Mouse (Mus musculus) CH12F3 (cell line): Measurements from ENCODE around the gene Mrpl46.

Experiments
- in situ Hi-C: fragments of 300-500 bp; cut with MboI; formaldehyde crosslinking; loops from 2 replicates; pipeline ENCODE4 v1.14.3; 2020; ENCODE audit warnings: low sequenced_read_pairs

Mrpl46 gene

DNA sequence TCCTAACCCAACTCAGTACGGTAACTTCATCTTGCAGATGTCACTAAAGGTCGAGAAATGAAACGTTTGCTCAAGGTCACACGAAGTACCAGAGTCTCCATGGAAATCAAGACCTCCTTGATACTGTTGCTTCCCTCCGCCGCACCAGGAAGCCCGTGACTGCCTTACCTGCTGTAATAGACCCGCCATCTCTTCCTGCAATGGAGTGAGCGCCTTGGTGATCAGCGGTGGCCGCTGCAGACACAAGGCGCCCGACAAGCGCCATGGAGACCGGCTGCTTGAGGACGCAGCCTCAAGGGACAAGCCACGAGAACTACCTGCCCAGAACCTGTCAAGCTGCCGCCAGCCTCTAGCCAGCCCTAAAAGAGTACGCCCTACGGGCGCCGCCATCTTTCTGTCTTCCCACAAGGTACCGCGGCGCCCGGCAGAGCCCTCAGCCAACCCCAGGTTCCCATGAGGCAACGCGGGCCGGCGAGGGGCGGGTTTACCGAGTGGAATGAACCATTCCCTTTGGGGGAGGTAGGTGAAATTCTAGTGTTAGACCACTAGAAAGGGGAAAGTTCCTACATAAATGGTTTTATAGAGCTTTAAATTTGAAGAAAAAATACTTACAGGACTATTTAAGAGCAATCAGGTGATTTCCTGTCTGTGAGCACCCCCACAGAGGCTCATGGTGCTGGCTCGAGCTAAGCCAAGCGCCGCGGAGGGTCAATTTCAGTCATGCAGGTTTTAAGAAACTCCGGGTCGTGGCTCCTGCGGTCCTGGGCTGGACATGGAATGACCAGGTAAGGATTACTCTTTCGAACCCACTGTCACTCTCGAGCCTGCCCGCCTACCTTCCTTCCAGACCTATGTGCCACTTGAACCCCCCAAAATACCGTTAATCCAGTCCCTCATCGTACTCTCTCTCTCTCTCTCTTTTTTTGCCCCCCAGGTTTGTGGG is at the start of gene Mrpl46, which contains the start of gene Mrps11:
Mrpl46 (minus strand) TSS at position 893 of the 943 bp plus-strand sequence.
Mrps11 (plus strand) TSS at position 481 of the 943 bp plus-strand sequence.
- in situ Hi-C loops: loop anchor here (25.0 kb wide), 1 partner anchor 579 kb away; no protein-coding TSS in a partner anchor

DNA sequence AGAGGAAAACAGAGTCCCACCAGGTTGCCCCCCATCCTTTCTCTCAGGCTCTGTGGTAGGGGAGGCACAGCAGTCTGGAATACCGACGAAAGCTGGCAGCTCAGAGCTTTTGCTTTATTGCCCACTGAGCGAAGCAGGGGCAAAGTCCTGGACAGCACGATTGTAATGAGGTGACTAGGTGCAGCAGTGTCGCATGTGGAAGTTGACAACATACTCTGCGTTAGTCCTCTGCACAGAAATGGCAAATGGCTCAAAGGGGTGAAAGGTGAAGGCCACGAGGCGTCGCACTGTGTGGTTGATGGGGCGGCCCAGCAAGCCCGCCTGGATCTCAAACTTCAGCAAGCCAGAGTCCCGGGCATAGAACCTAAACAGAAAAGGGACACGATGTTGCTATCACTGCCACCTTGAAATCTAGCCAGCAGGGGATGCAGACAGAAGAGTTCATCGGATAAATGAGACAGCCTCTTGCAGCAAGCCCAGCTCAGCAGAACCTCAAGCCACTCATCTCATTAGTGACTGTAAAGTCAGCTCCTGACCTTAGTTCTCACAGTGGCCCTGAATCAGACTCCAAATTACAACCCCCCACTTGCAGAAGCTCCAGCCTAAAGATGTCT is 44.5 kb upstream of the Mrpl46 start:
- in situ Hi-C loops: no loop called here

- in situ Hi-C loops: no loop called here
Observed at GRCm38 (mm10) chr7:78826682-78827385, 43.5 kb upstream of the Mrpl46 start.

DNA sequence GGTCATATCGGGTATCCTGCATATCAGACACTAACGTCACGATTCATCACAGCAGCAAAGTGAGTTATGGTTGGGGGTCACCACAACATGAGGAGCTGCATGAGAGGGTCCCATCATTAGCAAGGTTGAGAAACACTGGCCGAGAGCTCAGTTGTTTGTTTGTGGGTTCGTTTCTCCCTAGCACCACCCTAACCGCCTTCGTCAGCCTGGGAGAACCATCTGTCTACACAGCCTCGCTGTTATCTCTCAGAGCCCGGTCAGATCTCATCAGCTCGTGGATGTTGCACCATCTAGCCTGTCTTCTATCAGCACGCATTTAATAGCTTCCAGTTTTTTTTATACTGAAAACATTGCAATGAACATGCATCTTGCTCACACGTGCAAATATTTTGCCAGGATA is 35.0 kb upstream of the Mrpl46 start:
- in situ Hi-C loops: no loop called here

GRCm38 (mm10) chr7:78814766-78815165 is 31.4 kb upstream of the Mrpl46 start:
- in situ Hi-C loops: no loop called here

GRCm38 (mm10) chr7:78813791-78814190 is 30.5 kb upstream of the Mrpl46 start:
- in situ Hi-C loops: no loop called here

- in situ Hi-C loops: no loop called here
Observed at GRCm38 (mm10) chr7:78807192-78807591, 23.9 kb upstream of the Mrpl46 start.

GRCm38 (mm10) chr7:78803841-78804240 is 20.5 kb upstream of the Mrpl46 start:
- in situ Hi-C loops: no loop called here

DNA sequence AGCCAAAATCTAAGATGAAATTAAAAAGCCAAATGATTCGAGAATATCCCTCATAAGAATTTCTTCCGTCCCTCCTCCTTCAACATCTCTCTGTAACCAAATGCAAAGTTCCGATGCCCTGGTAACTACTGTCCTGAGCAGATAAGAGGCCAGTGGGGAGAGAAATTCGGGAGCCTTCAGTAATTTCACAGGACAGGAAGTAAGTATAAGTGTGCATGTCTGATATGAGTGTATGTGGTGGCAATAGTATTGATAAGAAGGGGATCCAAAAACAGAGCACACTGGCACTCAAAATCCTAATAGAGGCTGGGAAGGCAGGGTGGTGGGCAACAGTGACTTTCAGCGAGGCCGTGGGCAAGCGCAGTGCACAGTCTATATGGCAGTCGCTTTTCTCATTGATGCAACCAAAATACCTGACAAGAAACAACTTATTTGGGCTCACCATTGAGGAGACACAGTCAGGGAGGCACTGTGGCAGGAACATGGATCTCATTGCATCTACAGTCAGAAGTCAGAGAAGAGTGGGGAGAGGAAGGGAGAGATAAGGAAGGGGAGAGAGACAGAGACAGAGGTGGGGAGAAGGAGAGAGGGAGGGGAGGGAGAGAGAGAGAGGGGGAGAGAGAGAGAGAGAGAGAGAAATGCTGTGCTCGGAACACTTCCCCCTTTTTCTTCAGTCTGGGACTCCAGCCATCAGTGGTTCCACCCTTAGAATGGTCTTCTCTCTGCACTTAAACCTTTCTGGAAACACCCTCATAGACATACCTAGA is 16.6 kb upstream of the Mrpl46 start:
- in situ Hi-C loops: loop anchor here (25.0 kb wide), 1 partner anchor 562 kb away; no protein-coding TSS in a partner anchor

DNA sequence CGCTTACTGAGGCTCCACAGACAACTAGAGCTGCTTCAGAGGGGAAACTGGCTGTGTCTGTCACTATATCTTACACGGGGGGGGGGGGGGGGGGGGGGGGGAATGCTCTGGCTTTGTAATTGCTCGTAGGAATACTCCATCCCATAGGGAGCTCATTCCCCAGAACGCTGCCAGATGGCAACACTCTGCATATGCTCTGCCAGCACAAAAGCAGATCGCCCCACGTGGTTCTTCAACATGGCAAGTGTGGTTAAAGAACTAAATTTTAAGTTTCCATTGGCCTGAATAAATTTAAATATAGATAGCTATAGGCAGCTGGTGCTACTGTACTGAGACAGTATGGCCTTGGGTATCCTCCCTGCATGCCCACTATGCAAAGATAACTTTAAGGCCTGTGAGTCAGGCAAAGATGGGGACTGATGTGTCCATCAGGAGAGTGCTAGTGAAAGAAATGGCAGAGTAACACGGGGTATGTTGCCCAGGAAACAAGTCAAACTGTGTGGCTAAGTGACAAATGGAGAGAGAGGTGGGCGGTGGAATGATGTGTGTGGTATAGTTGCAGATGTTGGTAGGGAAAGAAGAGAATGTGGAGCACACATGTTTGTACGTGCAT is 14.6 kb upstream of the Mrpl46 start:
- in situ Hi-C loops: loop anchor here (25.0 kb wide), 1 partner anchor 564 kb away; no protein-coding TSS in a partner anchor

DNA sequence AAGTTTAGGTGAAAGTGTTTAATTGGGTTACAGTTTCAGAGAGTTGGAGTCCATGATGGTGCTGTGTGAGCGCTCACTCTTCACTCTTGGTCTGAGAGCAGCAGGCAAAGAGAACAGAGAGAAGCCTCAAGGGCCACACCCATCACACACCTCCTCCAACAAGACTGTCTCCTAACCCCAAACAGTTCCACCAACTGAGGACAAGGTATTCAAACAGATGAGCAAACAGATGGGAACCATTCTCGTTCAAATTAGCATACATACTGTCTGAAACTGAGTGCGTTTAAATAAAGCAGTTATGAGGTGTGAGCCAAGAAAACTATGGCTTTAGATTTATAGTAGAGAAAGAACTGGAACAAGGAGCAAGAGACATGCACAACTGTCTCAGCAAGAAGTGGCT is 13.3 kb upstream of the Mrpl46 start:
- in situ Hi-C loops: loop anchor here (25.0 kb wide), 1 partner anchor 566 kb away; no protein-coding TSS in a partner anchor

DNA sequence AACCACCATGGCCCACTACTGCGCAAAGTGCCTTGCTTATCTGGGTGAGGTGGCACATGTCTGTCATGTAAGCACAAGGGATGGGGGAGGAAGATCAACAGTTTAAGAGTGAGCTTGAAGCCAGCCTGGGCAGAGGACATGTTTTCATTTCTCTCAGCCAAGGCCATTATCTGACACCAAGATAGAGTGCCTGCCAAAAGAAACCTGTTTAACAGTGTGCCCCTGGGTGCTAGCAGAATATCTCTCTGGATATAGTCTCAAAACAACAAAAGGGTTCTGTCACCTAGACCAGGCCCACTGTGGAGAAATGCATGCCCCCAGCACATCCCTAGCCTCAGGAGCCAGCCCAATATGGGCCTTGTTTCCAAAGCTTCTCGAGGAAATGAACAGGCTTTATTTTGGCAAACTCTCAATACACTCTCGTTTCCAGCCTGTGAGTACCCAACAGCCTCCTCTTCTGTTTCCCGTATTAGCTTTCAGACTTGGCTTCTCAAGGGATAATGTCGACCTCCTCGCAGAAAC is 11.3 kb upstream of the Mrpl46 start:
- in situ Hi-C loops: loop anchor here (5.0 to 25.0 kb wide), 2 partner anchors 98 to 568 kb away; no protein-coding TSS in a partner anchor

DNA sequence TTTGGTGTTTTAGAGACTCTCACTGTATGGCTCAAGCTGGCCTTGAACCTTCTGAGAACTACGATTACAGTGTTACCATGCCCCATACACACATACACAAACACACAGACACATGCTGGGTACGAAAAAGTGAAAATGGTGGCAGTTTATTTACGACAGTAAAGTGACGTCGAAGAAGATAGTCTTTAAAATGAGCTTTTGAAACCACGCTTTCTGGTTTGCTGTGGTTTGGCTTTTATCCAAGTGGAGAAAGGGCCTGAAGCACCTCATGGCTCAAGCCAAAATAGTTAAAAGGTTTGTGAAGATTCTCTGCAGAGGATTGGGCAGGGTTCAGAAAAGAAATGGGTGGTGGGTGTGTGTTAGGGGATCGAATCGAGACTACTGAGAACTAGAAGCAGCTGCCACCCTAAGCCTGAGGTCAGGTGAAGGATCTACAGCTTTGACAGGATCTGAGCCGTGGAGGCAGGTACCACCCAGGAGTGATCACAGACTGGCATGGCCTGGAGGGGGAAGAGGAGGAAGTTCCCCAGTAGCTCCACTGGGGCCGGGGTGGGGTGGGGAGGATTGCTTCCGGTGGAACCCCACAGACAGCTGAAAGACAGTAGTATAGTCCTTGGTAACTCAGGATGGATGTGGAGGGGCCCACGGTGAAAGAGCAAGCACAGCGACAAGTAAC is 10.7 kb upstream of the Mrpl46 start:
- in situ Hi-C loops: loop anchor here (5.0 to 25.0 kb wide), 2 partner anchors 98 to 568 kb away; no protein-coding TSS in a partner anchor

- in situ Hi-C loops: loop anchor here (5.0 to 25.0 kb wide), 2 partner anchors 101 to 571 kb away; no protein-coding TSS in a partner anchor
Observed at GRCm38 (mm10) chr7:78791359-78792222, 8.3 kb upstream of the Mrpl46 start.

DNA sequence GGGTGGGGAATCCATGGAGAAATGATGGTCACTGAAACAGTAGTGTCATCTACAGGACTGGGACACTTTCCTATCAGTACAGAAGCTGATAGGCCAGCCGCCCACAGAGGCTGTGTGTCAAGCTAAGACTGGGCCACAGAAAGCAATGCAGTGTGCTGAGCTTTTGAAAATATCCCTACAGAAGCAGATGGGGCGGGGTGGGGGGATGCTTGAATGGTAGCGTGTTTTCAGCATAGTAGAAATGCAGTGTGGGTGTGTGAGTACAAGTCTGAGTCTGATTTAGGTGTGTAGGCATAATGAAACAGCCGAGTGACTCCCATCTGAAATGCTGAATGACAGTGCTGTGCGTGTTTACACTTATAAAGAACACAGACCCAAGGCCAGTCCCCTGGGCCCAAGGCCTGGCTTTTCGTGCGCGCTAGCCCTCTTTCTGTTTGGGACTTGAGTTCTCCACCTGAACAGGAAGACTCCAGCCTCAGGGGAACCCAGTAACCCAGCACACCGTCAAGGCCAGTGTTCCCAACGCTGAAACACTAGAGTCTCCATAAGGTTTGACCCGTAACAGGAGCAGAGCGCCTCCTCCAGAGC is 4.6 kb upstream of the Mrpl46 start:
- in situ Hi-C loops: loop anchor here (25.0 kb wide), 1 partner anchor 574 kb away; no protein-coding TSS in a partner anchor

GRCm38 (mm10) chr7:78785906-78786305 is 2.6 kb upstream of the Mrpl46 start:
- in situ Hi-C loops: loop anchor here (25.0 kb wide), 1 partner anchor 576 kb away; no protein-coding TSS in a partner anchor

GRCm38 (mm10) chr7:78778741-78779140 is 4.6 kb downstream of the Mrpl46 start:
- in situ Hi-C loops: loop anchor here (25.0 kb wide), 1 partner anchor 584 kb away; no protein-coding TSS in a partner anchor
